In genomic region chr1:25526976-25527375, GRCm38 (mm10) we compare ENCODE assay signal across 14 mouse cellular contexts.
DNase-seq lines count a peak whose midpoint lies in the region; ATAC-seq and TF ChIP-seq lines count a peak whose summit lies in the region.
"Had no signal": no experiment of that assay in that cellular context is flagged by ENCODE, and none has a peak within 500 bp of the region (broad histone marks: within the 10 kb centered on the region; RNA-seq: fewer than 3 reads in every experiment).

No protein-coding gene starts in this region.

- no peaks in the 10 kb centered on the region for H3K27me3 ChIP-seq in heart, postnatal 0 days (ENCODE audit: control insufficient read depth, insufficient read depth, low read length)
- no peaks in the 10 kb centered on the region for H3K27me3 ChIP-seq in lung, embryonic 14.5 days (ENCODE audit: insufficient read depth, low read length)
- H3K27me3 ChIP-seq: liver, embryonic 15.5 days had no signal

- 0 out of 2 replicates have a peak, but pooled peaks have one; percentile 16 for TF ChIP-seq CTCF in heart, postnatal 0 days (IDR thresholded peaks at IDR 0.05; ENCODE audit: low read depth)
- TF ChIP-seq CTCF in lung, embryonic 14.5 days (IDR thresholded peaks at IDR 0.05; ENCODE audit: low read depth) = peak; percentile 14; the same call in 1 of the 2 replicates
- no peak for TF ChIP-seq CTCF in lung, adult 2 months (IDR thresholded peaks at IDR 0.05; ENCODE audit: insufficient read depth, low read length)

- TF ChIP-seq POLR2A in lung, adult 2 months (IDR thresholded peaks at IDR 0.05; ENCODE audit: borderline replicate concordance, extremely low read depth, low read depth, low read length) = no peak

- no peak overlapping the region for H3K27ac ChIP-seq in heart, postnatal 0 days (ENCODE audit: low read depth)
- no peak overlapping the region for H3K27ac ChIP-seq in lung, embryonic 14.5 days (ENCODE audit: low read depth)
- H3K27ac ChIP-seq: liver, embryonic 15.5 days; macrophage had no signal

- H3K36me3 ChIP-seq in heart, postnatal 0 days (replicated peaks; ENCODE audit: control insufficient read depth, insufficient read depth, low read length) = no peaks in the 10 kb centered on the region
- no peaks in the 10 kb centered on the region for H3K36me3 ChIP-seq in lung, embryonic 14.5 days (ENCODE audit: insufficient read depth)
- H3K36me3 ChIP-seq: G1E; liver, embryonic 15.5 days had no signal

- no peak overlapping the region for H3K9ac ChIP-seq in heart, postnatal 0 days (replicated peaks; ENCODE audit: low read depth, low read length)
- no peak overlapping the region for H3K9ac ChIP-seq in lung, embryonic 14.5 days
- H3K9ac ChIP-seq: liver, embryonic 15.5 days had no signal

- peak; percentile 21 for DNase-seq in cerebellum, adult 8-10 months
- DNase-seq in cerebellum, postnatal 25 days = no peak
- DNase-seq in heart, postnatal 0 days (ENCODE audit: low spot score) = no peak
- DNase-seq in heart, postnatal 14 days = no peak
- DNase-seq in lung, embryonic 14.5 days = peak; percentile 28
- DNase-seq in lung, adult 2 months = no peak
- DNase-seq in brain, adult 2 months (ENCODE audit: low read depth, low spot score) = peak; percentile 67
- DNase-seq in thymus, postnatal 36 days = no peak
- DNase-seq: heart, adult 11 months; kidney, postnatal 14 days had no signal

- 55% methylated on average over 4 of the region's 4 CpGs for WGBS in heart, postnatal 0 days
- 61% methylated on average over 4 of the region's 4 CpGs for WGBS in lung, embryonic 14.5 days
- WGBS in lung, adult 2 months = 61% methylated on average over 4 of the region's 4 CpGs

- intact Hi-C loops in heart, postnatal 14 days (cut with DNase I) = no loop called here

- H3K4me2 ChIP-seq in heart, postnatal 0 days (ENCODE audit: low read depth, low read length) = no peak overlapping the region
- no peak overlapping the region for H3K4me2 ChIP-seq in lung, embryonic 14.5 days
- H3K4me2 ChIP-seq: liver, embryonic 15.5 days had no signal

- no peak overlapping the region for H3K4me3 ChIP-seq in heart, postnatal 0 days (ENCODE audit: low read depth, low read length)
- H3K4me3 ChIP-seq in lung, embryonic 14.5 days (ENCODE audit: low read depth, low read length) = no peak overlapping the region
- no peak overlapping the region for H3K4me3 ChIP-seq in lung, adult 2 months (replicated peaks; ENCODE audit: extremely low read depth, low read depth, low read length)
- H3K4me3 ChIP-seq: erythroblast, embryonic 14.5 days; liver, embryonic 15.5 days had no signal

- no peaks in the 10 kb centered on the region for H3K4me1 ChIP-seq in heart, postnatal 0 days (ENCODE audit: control insufficient read depth, insufficient read depth)
- H3K4me1 ChIP-seq in lung, embryonic 14.5 days (ENCODE audit: insufficient read depth) = no peaks in the 10 kb centered on the region
- H3K4me1 ChIP-seq in lung, adult 2 months (ENCODE audit: control insufficient read depth, insufficient read depth, low read length) = no peaks in the 10 kb centered on the region
- H3K4me1 ChIP-seq: liver, embryonic 15.5 days had no signal

- no peak for TF ChIP-seq EP300 in heart, postnatal 0 days (IDR thresholded peaks at IDR 0.05; ENCODE audit: low read depth)

- H3K9me3 ChIP-seq in heart, postnatal 0 days (replicated peaks; ENCODE audit: control insufficient read depth, low read length) = no peaks in the 10 kb centered on the region
- H3K9me3 ChIP-seq in lung, embryonic 14.5 days (ENCODE audit: low read depth, low read length) = no peaks in the 10 kb centered on the region
- H3K9me3 ChIP-seq: liver, embryonic 15.5 days had no signal

- no peak for ATAC-seq in heart, postnatal 0 days (ENCODE audit: insufficient read depth, low read depth)
- no peak for ATAC-seq in lung, embryonic 14.5 days (ENCODE audit: insufficient read depth)

Comparison
In these comparisons a context has a peak if more than half of its experiments do, and no peak if none do; other contexts are left out.
1. DNase-seq: peak in cerebellum, adult 8-10 months (single experiment), lung, embryonic 14.5 days (single experiment) and brain, adult 2 months (single experiment); none in cerebellum, postnatal 25 days (0 of 2), heart, postnatal 0 days (single experiment), heart, postnatal 14 days (0 of 2), lung, adult 2 months (single experiment) and thymus, postnatal 36 days (0 of 2).